Mouse (Mus musculus) c-Kit-positive CD71-positive TER-119-negative erythroid progenitor cells, embryonic 14.5 days (primary cell): ENCODE data around the gene Atp9a.

ENCODE experiments used
- DNase-seq: peaks from one replicate; pipeline ENCODE4 v3.0.0-alpha.2; 2013; ENCODE audit warnings: low read depth

Gene Atp9a

GRCm38 (mm10) chr2:168600750-168601490 is 141.3 kb downstream of the Atp9a start:
- no peak for DNase-seq

- no peak for DNase-seq
Measured at GRCm38 (mm10) chr2:168595693-168596092, 146.5 kb downstream of the Atp9a start.

DNA sequence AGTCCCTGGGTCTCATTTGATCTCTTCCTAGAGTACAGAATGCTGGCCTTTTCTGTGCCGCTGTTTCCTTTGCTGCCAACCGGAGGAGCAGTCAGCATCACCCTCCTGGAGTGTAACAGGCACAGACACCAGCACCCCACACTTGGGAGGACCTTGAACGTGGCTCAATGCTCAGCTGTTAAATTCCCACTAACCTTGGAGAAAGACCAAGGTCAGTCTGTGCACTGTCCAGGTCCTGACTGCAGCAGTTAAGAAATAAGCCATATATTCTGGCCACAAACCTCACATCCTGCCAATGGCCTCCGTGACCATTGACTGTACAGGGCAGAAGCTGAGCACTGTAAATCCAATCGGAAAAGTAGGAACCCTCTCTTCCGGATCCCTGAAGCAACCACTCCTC is 148.5 kb downstream of the Atp9a start:
- DNase-seq: no peak

DNA sequence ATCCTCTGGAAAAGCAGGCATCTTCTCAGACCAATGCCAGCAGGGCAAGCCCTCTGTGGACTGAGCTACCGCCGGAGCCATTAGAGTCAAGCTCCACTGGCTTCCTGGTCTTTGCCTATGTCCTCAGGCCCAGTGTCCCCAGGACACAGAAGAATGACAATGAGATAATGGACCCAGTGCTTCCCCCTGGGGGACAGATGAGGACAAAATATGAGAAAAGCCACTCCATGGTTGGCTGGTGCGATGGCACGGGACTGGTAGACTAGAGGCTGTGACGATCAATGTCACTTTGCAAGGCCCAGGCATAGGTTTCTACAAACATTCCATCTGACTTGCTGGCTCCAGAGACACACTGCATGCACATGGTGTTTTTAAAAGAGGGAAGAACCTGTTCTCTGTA is 149.2 kb downstream of the Atp9a start:
- DNase-seq: no peak

DNA sequence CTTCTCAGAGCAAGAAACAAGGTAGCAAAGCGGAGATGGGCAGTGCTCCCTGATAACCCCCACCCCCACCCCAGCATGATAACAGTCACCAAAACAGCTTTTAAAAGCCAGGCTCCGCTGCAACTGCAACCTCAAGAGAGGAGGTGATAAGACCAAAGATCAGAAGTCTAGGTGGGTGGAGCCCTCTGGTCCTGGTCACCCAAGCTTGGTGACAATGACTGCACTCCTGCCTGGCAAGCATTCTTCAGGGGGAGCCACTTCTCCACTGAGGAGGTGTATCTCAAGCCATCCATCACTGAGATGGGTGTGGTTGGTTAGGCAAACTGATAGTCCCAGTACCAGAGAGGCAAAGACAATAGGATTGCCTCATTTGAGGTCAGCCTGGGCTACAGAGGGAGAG is 151.1 kb downstream of the Atp9a start:
- no peak for DNase-seq

DNA sequence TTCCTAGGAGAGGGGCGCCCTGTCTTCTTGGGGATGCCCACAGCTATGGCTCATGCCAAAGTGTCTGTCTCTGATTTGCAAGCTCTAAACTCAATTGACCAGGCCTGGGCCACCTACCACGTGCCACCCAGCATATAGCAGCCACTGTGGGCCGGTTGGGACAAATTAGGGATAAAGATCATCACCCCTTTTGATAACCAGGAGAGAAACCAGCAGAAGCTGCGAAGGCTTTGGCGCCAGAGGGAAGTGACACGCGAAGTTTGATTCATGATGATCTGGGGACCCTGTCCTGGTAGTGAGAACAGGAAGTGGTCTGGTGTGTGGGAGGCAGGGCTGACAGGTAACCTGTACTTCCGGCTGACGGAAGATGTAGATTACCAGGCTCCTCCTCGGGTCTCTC is 151.7 kb downstream of the Atp9a start:
- DNase-seq: no peak

DNA sequence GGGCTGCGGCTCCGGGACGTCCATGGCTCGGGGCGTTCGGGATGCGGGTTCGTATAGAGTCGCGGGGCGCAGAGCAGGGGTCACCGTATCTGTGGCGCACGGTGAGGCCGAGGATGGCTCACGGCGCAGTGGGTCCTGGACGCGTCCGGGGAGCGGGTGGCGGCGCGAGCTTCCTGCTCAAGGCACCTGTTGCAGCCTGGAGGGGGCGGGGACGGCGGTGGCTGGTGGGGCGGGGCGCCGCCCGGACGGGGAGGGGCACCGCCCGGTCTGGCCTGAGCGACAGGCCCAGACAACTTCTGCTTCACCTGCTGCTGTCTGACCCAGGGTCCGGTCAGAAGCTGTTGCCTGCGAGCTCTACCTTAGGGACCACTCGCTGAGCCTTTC is 152.0 kb downstream of the Atp9a start:
- no peak for DNase-seq

- no peak for DNase-seq
Measured at GRCm38 (mm10) chr2:168589368-168590167, 152.6 kb downstream of the Atp9a start.

DNA sequence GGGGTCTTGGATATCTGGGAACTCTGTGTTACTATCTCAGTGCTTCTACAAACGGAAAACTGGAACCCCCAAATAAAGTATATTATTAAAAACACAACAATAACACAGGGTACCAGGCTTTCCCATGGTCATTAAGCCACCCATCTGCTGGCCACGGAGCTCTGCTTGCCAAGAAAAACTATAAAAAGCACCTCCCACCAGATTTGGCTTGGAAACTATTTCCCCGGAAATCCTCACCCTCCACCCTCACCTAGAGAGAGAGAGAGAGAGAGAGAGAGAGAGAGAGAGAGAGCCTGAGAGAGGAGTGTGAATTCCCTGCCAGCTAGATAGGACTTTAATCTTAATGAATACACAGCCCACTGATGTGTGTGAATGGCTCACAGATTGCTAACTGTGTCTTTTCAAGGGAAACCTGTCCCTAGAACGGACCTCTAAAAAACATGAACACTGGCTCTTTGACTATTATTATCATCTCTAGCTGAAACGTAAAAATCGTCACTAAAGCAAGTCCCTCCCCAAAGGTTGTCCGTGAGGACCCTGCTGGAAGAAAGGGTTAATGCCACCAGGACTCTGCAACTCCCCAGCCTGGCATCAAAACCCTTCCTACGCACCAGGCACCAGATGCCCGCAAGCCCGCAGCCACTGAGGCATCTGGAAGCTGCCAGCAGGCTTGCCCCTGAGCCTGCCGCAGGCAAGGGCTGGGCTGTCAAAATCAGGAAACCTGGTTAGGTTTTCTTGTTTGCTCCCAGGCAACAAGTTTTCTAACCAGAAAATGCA is 153.4 kb downstream of the Atp9a start:
- DNase-seq: no peak

DNA sequence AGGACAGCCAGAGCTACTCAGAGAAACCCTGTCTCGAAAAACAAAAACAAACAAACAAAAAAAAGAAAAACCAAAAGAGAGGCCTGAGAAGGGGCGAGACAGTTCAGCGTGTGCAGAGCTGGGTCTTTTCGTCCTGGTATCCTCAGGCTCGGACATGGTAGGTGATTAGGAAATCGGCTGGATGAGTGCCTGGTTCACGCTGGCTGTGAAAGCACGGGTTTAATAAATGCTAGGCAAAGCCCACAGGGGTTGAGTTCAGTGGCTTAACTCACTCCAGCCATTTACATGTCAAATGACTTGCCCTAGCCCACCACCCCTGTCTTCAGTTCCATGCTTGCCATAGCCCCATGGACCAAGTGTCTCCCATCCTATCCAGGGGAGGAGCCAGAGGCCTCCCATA is 155.1 kb downstream of the Atp9a start:
- no peak for DNase-seq

DNA sequence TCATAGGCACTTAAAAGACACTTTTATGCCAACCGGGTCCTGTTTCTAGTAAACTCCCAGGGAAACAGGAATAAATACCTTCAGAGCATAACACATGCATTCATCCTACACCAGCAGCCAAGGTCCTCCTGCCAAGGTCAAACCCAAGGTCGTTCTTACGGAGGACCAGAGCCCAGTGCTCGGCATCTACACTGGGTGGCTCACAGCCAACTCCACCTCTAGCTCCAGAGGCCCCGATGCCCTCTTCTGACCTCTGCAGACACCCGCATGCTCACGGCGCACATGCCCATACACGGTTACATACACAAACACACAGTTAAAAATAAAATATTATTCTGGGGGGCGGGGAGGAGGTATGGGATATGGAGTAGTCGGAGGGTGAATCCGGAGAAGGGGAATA is 155.7 kb downstream of the Atp9a start:
- DNase-seq: no peak

DNA sequence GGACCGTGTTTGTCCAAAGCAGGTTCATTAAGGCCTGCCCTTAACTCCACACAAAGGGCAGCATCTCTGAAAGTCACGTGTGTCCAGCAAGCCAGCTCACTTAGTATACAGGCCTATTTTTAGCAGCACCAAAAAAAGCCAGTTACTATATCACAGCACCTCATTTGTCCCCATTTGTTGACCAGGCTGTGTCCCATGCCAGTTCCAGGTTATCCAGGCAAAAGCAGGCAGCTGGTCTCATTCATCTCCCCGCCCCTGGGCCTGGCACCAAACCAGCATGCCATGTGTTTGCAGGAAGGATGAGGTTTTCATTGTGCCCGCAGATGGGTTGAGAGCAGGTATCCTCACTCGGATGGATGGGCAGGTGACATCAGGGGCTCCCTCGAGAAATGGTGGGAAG is 157.4 kb downstream of the Atp9a start:
- DNase-seq: no peak
